Mouse (Mus musculus) neural tube, embryonic 11.5 days (tissue): ENCODE measurements around the gene Lin52. TPM values are rescaled to one million over a fixed set of nuclear protein-coding genes. Genes with fewer than 3 reads are reported as not detected.

ENCODE experiments used
- ATAC-seq: fragments of 200-750 bp; cut with Nextera tagmentation; 2 replicates; pipeline ENCODE4 v1.8.0; 2017; ENCODE audit warnings: moderate number of reproducible peaks, mild to moderate bottlenecking, moderate TSS enrichment, moderate library complexity; ENCODE audit not compliant: insufficient read depth, low FRiP score, low TSS enrichment
- DNase-seq: peaks from one replicate; pipeline ENCODE4 v3.0.0-alpha.2; 2015; ENCODE audit warnings: low spot score
- H3K27ac ChIP-seq: fragments of 300-500 bp; sonication (generic); 2 replicates; pipeline ENCODE4 v1.5.1; 2014; ENCODE audit warnings: low read depth, mild to moderate bottlenecking, low read length
- H3K27me3 ChIP-seq: fragments of 300-500 bp; sonication (generic); 2 replicates; pipeline ENCODE4 v1.6.1; 2014; ENCODE audit warnings: mild to moderate bottlenecking, low read length, mixed read lengths; ENCODE audit not compliant: control insufficient read depth, insufficient read depth
- H3K36me3 ChIP-seq: fragments of 300-500 bp; sonication (generic); 2 replicates; pipeline ENCODE4 v1.6.1; 2014; ENCODE audit warnings: mild to moderate bottlenecking, low read length, moderate library complexity, mixed read lengths; ENCODE audit not compliant: control insufficient read depth, insufficient read depth
- H3K4me1 ChIP-seq: fragments of 300-500 bp; sonication (generic); 2 replicates; pipeline ENCODE4 v1.6.1; 2014; ENCODE audit warnings: low read length, mixed read lengths; ENCODE audit not compliant: control insufficient read depth, insufficient read depth
- H3K4me2 ChIP-seq: fragments of 300-500 bp; sonication (generic); 2 replicates; pipeline ENCODE4 v1.6.1; 2014; ENCODE audit warnings: low read depth, mild to moderate bottlenecking, moderate library complexity
- H3K4me3 ChIP-seq: fragments of 300-500 bp; sonication (generic); 2 replicates; pipeline ENCODE4 v1.5.1; 2014; ENCODE audit warnings: low read depth, low read length
- H3K9ac ChIP-seq: fragments of 300-500 bp; sonication (generic); 2 replicates; pipeline ENCODE4 v1.6.1; 2014; ENCODE audit warnings: mild to moderate bottlenecking, low read length
- H3K9me3 ChIP-seq: fragments of 300-500 bp; sonication (generic); 2 replicates; pipeline ENCODE4 v1.6.1; 2016; ENCODE audit warnings: low read length; ENCODE audit not compliant: control insufficient read depth
- WGBS: fragments of 180-500 bp; shearing (Covaris S2); extraction: QIAGEN DNeasy Blood & Tissue Kit; methylation state at CpG from one replicate; pipeline ENCODE4 v1.1.7; 2014; 5-methylcytosine and 5-hydroxymethylcytosine counted together
- polyA plus RNA-seq: library from polyadenylated mRNA; unstranded; fragments of >200 nt; fragmentation: Nextera tagmentation; extraction: Ambion mirVana; gene quantifications from 2 replicates; pipeline ENCODE4 v1.2.1, GENCODE M21; 2014

Gene Lin52
- polyA plus RNA-seq, 1 experiment from 2014 or later: 33.7 TPM

- 82% methylated on average over 11 of the region's 11 CpGs for whole genome bisulfite sequencing
- Histone ChIP-seq H3K9ac (no peak overlapping the region), H3K4me1 (no peaks in the 10 kb centered on the region), H3K27me3 (no peaks in the 10 kb centered on the region), H3K9me3 (no peaks in the 10 kb centered on the region), H3K4me2 (no peak overlapping the region), H3K27ac (no peak overlapping the region), H3K36me3 (no peaks in the 10 kb centered on the region), H3K4me3 (no peak overlapping the region)
- ATAC-seq (no peak), DNase-seq (no peak)
These were observed 90.3 kb downstream of the Lin52 start for GRCm38 (mm10) chr12:84541391-84541958.

- no peaks in the 10 kb centered on the region for H3K9me3 ChIP-seq
- 0 out of 2 replicates have a peak, but pooled peaks have one; percentile 45 for ATAC-seq
- H3K36me3 ChIP-seq: no peaks in the 10 kb centered on the region
- H3K4me2 ChIP-seq: no peak overlapping the region
- no peak overlapping the region for H3K4me3 ChIP-seq
- 7% methylated on average over 12 of the region's 12 CpGs for WGBS
- peak; percentile 84 for DNase-seq
- no peaks in the 10 kb centered on the region for H3K4me1 ChIP-seq
- no peak overlapping the region for H3K9ac ChIP-seq
- no peak overlapping the region for H3K27ac ChIP-seq
- no peaks in the 10 kb centered on the region for H3K27me3 ChIP-seq
These were observed 94.8 kb downstream of the Lin52 start for GRCm38 (mm10) chr12:84546028-84546427.

- WGBS: 64% methylated on average over 2 of the region's 2 CpGs
- ATAC-seq (no peak), DNase-seq (no peak)
- Histone ChIP-seq H3K4me1 (no peaks in the 10 kb centered on the region), H3K9me3 (no peaks in the 10 kb centered on the region), H3K36me3 (no peaks in the 10 kb centered on the region), H3K4me2 (no peak overlapping the region), H3K9ac (no peak overlapping the region), H3K27me3 (no peaks in the 10 kb centered on the region), H3K4me3 (no peak overlapping the region), H3K27ac (no peak overlapping the region)
These were observed 95.4 kb downstream of the Lin52 start for GRCm38 (mm10) chr12:84546577-84547085.

- Histone ChIP-seq H3K4me1 (no peaks in the 10 kb centered on the region), H3K27me3 (no peaks in the 10 kb centered on the region), H3K27ac (no peak overlapping the region), H3K9me3 (no peaks in the 10 kb centered on the region), H3K9ac (no peak overlapping the region), H3K4me2 (no peak overlapping the region), H3K4me3 (no peak overlapping the region), H3K36me3 (no peaks in the 10 kb centered on the region)
- WGBS: 56% methylated on average over 8 of the region's 8 CpGs
- no peak for DNase-seq
- ATAC-seq: no peak
These were observed 97.0 kb downstream of the Lin52 start for GRCm38 (mm10) chr12:84548251-84548650.

GRCm38 (mm10) chr12:84555218-84555617, 104.0 kb downstream of the Lin52 start:
- Histone ChIP-seq H3K27me3 (no peaks in the 10 kb centered on the region), H3K9ac (no peak overlapping the region), H3K9me3 (no peaks in the 10 kb centered on the region), H3K27ac (no peak overlapping the region), H3K36me3 (no peaks in the 10 kb centered on the region), H3K4me2 (no peak overlapping the region), H3K4me3 (no peak overlapping the region), H3K4me1 (no peaks in the 10 kb centered on the region)
- DNase-seq (no peak), ATAC-seq (no peak)
- 61% methylated on average over 8 of the region's 8 CpGs for WGBS

GRCm38 (mm10) chr12:84562558-84562957, 111.3 kb downstream of the Lin52 start:
- Histone ChIP-seq H3K9me3 (no peaks in the 10 kb centered on the region), H3K27me3 (peaks cover 2% of the 10 kb centered on the region; the same call in 1 of the 2 replicates), H3K4me2 (no peak overlapping the region), H3K27ac (no peak overlapping the region), H3K9ac (no peak overlapping the region), H3K4me1 (no peaks in the 10 kb centered on the region), H3K4me3 (no peak overlapping the region), H3K36me3 (no peaks in the 10 kb centered on the region)
- ATAC-seq: no peak
- no peak for DNase-seq
- WGBS: 57% methylated on average over 4 of the region's 4 CpGs

GRCm38 (mm10) chr12:84567576-84567975, 116.4 kb downstream of the Lin52 start:
- no peak for DNase-seq
- Histone ChIP-seq H3K4me2 (no peak overlapping the region), H3K4me3 (no peak overlapping the region), H3K9me3 (no peaks in the 10 kb centered on the region), H3K4me1 (no peaks in the 10 kb centered on the region), H3K27ac (no peak overlapping the region), H3K36me3 (no peaks in the 10 kb centered on the region), H3K27me3 (peaks cover 52% of the 10 kb centered on the region), H3K9ac (no peak overlapping the region)
- WGBS: 80% methylated on average over 6 of the region's 6 CpGs
- ATAC-seq: no peak

GRCm38 (mm10) chr12:84569336-84569970, 118.2 kb downstream of the Lin52 start, which contains the start of gene Vsx2:
Gene Vsx2 (plus strand): TSS chr12:84569762.
- no peak within 1 kb of the TSS for H3K9ac ChIP-seq
- no peaks in the 10 kb centered on the region for H3K4me1 ChIP-seq
- no peak for ATAC-seq
- H3K4me3 ChIP-seq: peak within 1 kb of the TSS; percentile 24
- 2% methylated on average over 24 of the region's 25 CpGs for WGBS
- peak; percentile 33 for DNase-seq
- no peaks in the 10 kb centered on the region for H3K36me3 ChIP-seq
- no peak within 1 kb of the TSS for H3K27ac ChIP-seq
- H3K4me2 ChIP-seq: no peak within 1 kb of the TSS
- H3K9me3 ChIP-seq: no peaks in the 10 kb centered on the region
- H3K27me3 ChIP-seq: peaks cover 67% of the 10 kb centered on the region
